Mouse (Mus musculus): ENCODE results near the gene Rras. TPM values are rescaled to one million over a fixed set of nuclear protein-coding genes. Genes with fewer than 3 reads are reported as not detected.

Rras gene
- total RNA-seq, 2 experiments from 2014 or later: 12.0 to 13.8 TPM

DNA sequence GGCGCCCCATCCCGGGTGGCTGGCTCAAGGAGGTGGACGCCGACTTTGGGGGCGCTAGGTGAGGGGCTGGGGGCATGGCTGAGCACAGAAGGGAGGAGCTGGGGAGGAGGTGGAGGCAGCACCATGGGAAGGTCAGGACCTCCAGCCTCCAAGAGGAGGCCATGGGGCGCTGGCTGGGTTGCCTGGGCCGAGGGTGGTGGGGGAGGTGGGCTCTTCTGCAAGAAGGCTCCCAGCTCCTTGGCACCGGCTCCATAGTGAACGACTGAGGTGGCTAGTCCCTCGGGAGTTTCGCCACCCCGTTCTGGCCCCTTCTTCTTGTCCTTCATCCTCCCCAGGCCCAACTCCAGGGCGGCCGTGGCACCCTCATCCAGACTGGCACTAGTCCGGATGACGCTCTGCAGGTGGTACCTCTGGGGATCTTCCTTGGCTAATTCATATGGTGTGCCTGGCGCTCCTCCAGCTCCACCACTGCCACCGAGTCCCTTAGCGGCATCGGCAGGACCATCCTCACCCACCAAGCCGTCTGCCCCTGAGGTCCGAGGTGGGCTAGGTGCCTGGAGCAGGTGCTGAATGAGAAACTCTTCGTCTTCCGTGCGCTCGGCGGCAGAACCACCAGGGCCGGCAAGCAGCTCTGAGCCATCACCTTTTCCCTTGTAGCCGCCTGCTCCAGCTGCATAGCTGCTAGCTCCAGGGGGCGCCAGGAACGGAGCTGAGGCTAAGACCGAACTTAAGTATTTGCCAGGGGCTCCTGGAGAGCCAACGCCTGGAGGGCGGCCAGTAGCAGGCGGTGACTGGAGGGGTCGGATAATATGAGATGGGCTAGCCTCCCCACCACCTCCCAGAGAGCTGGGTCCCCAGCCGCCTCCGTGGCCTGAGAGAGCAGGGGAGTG, 30.5 kb downstream of the Rras start:
- intact Hi-C loops (cut with DNase I): no loop called here
- no peak for DNase-seq (ENCODE audit: low spot score in 2 of 2)

DNA sequence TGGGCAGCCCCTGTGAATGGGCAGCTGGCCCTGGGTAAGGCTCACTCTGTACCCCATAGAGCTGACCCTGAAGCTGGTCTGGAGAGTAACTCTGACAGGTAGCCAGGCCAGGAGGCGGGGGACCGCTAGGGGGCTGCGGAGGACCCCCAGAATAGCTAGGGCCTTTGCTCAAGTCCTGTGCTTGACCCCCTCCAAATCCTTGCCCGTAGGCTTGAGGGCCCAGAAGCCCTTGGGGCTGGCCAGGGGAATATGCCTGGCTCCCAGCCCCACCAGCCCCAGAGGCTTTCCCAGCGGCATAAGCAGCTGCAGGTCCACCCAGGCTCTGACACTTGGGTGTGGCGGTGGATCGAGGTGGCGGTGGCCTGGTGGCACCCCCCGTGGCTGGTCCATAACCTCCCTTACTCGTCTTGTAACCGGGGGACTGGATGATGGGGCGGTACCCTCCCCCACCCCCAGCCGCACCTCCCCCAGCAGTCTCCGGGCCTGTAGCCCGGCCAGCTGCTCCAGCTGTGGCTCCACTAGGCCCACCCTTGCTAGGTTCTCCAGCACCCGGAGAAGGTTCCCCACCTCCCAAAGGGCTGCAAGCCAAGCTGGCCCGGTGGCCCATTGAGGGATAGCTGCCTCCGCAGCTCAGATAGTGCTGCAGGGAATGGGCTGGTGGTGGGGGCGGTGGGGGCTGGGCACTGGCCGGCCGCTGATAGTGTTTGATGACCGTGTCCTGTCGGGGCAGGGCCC, 31.3 kb downstream of the Rras start:
- DNase-seq (ENCODE audit: low spot score in 2 of 2): no peak
- intact Hi-C loops (cut with DNase I): no loop called here

DNA sequence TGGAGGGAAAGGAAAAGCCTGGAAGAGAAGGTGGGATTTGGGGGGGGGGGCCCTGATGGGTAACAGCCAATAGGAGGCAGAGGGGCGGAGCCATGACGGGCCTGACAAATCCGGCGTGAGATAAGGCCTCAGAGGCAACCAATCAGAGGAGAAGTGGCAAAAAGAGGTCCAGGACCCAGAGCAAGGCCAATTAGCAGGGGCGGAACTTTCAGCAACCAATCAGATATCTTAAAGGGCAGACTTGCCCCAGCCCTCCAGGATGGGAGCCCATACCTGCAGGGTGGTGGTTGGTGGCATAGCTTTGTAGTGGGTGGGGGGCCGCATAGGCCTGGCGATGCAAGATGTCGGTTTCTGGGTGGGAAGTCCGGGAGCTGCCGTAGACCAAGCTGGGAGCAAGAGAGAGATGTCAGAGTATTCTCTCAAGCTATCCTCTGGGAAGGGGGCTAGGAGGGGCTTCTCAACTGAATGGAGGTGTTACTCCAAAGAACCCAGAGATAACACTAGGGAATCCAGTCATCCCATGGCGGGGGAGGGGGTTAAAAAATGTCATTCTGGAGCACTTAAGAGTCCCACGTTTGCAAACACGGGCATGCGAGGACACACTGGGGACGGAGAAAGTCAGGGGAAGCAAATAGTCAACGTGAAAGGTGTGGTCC, 33.3 kb downstream of the Rras start:
- DNase-seq (ENCODE audit: low spot score in 2 of 2): peak; percentile 57 to 80
- intact Hi-C loops (cut with DNase I): no loop called here

- intact Hi-C loops (cut with DNase I): no loop called here
- DNase-seq (ENCODE audit: low spot score in 2 of 2): no peak
Observed at GRCm38 (mm10) chr7:45051601-45051974, 33.8 kb downstream of the Rras start.

GRCm38 (mm10) chr7:45052181-45052861, 34.6 kb downstream of the Rras start:
- DNase-seq (ENCODE audit: low spot score in 2 of 2): peak; percentile 50 to 67
- intact Hi-C loops (cut with DNase I): no loop called here

DNA sequence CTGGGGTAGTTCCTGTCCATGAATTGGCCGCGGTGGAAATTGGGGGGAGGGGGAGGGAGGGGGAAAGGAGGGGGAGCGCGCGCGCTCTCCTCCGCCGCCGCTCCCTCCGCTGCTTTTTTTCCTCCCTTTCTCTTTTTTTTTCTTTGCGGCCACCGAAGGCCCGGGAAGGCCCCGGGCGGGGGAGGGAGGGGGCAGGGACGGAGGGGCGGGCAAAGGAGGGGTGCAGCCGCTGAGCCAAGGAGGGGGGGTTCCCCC, 35.0 kb downstream of the Rras start, which contains the start of gene Prr12:
Prr12 (minus strand) TSS at position 20 of the 255 bp plus-strand sequence.
- DNase-seq (ENCODE audit: low spot score in 2 of 2): no peak
- intact Hi-C loops (cut with DNase I): loop anchor here (1.0 kb wide), 1 partner anchor 35 kb away; the partner anchor contains the start of gene Rras

DNA sequence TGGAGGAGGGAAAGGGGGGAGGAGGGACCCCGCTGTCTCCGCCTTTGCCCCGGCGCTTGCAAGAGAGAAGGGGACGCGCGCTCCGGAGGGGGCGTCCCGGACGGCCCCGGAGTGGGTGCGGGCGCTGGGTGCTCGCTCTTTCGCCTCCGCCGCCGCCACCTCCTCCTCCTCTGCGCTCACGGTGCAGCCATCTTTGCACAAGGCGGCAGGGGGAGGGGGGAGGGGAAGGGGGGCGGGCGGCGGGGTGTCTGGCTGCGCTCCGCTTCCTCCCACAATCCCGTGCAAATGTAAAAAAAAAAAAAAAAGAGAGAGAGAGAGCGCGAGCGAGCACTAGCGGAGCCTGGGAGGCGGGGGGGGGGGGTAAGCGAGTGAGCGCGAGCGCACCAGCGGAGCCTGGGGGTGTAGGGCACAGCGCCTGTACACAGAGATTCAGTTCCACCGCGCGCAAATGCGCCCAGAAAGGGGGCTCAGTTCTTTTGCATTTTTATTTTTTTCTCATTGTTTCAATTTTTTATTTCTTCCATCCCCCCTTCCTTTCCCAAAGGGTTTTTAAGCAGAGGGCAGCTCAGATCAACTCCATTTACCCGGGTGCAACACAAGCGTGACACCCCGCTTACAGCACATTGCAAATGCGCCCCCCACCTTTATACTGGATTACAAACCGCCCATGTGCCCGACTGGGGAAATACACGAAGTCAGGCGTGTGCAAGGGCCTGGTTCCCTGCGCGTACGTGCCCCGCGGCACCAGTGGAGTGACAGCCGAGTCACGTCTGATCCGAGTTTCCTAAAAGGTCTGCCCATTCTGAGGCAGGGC, 35.6 kb downstream of the Rras start:
- DNase-seq (ENCODE audit: low spot score in 2 of 2): peak; percentile 69 to 73
- intact Hi-C loops (cut with DNase I): loop anchor here (1.0 kb wide), 1 partner anchor 36 kb away; the partner anchor contains the start of gene Rras

- DNase-seq (ENCODE audit: low spot score in 2 of 2): peak; percentile 88 to 98
- intact Hi-C loops (cut with DNase I): loop anchor here (1.0 kb wide), 1 partner anchor 37 kb away; the partner anchor contains the start of gene Rras
Observed at GRCm38 (mm10) chr7:45053931-45054510, 36.3 kb downstream of the Rras start.

DNA sequence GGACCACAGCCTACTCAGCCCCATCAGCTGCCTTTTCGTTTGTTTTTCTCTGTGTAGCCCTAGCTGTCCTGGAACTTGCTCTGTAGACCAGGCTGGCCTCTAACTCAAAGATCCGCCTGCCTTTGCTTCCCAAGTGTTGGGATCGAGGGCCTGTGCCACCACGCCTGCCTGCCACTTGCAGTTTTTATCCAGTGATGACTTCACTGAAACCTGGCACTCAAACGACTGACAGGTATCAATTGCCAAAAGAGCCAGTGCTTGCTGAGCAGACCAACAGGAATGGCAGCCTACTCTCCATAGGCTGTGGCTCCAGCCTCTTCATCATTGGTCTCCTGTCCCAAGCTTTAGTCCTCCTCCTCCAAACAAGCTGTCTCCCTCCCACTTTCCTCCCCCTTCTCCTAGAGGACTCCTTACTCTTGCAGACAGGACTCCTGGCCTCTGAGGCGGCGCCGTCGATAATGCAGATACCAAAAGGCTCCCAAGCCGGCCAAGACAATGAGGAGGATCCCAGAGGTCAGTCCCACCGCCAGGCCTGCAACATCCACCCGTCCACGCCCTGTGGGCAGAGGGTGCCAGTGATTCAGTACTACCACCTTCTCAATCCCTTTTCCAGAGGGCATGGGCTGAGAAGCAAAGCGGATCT, 38.7 kb downstream of the Rras start:
- intact Hi-C loops (cut with DNase I): no loop called here
- DNase-seq (ENCODE audit: low spot score in 2 of 2): no peak

DNA sequence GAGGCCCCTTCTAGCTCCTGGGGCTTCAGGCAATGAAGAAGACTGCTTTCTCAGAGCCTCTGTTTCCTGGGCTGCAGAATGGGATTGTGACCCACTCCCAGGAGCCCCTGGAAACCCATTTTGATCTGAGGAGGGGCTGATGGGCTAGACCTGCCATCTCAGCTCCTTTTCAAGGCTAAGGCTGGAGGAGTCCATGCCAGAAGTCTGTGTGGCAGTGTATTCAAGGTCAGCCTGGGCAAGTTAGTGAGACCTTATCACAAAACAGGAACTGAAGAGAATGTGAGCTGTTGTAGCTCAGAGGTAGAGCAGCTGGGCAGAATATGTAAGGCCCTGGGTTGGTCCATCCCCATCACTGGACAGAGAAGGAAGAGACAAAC, 39.2 kb downstream of the Rras start:
- no peak for DNase-seq (ENCODE audit: low spot score in 2 of 2)
- intact Hi-C loops (cut with DNase I): no loop called here

DNA sequence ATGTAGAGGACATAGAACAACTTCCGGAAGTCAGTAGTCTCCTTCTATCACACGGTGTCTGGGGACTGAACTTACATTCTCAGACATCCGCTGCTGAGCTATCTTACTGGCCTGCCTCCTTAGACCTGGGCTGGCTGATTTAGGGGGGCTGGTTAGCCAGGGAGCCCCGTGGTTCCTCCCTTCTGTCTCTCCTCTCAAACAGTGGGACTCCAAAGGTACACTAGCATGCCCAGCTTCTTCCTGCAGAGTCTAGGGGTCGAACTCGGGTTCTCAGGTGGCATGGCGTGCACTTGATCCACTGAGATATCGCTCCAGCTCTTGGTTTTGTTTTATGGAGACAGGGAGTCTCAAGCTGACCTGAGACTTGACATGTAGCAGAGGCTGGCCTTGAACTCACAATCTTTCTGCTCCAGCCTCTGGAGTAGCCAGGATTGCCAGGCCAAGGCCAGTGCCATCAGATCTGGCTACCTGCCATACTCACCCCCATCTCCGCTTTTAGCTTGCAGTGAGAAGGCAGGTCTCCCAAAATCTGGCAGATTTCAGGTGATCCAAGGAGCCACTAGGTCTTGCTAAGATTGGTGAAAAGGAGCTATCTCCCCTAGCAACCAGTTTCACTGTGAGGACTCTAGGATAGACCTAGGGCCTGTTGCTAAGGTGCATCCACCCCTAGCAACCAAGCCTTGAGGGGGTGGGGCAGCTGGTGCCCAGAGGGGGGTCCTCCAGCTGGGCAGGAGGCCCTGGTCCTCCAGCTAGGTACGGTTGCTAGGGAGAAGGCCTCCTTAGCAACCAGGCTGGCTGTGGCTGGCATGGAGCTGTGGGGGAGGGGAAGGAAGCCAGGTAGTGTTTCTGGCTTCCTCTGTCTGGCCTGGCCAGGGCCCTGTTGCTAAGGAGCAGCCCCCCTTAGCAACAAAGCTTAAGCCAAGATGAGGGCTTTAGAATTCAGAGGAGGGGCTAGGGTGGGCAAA, 41.1 kb downstream of the Rras start:
- peak in 1 of 2 experiments; percentile 44 for DNase-seq (ENCODE audit: low spot score in 2 of 2)
- intact Hi-C loops (cut with DNase I): no loop called here

- DNase-seq (ENCODE audit: low spot score in 2 of 2): no peak
- intact Hi-C loops (cut with DNase I): no loop called here
Observed at GRCm38 (mm10) chr7:45060632-45061122, 42.9 kb downstream of the Rras start.

GRCm38 (mm10) chr7:45061532-45062075, 43.8 kb downstream of the Rras start:
- intact Hi-C loops (cut with DNase I): no loop called here
- DNase-seq (ENCODE audit: low spot score in 2 of 2): no peak

- peak; percentile 94 to 98 for DNase-seq (ENCODE audit: low spot score in 2 of 2)
- intact Hi-C loops (cut with DNase I): no loop called here
Observed at GRCm38 (mm10) chr7:45062239-45062835, 44.6 kb downstream of the Rras start, which contains the start of the genes Nosip and Prrg2. TSS of gene Nosip (plus strand) at chr7:45062429. TSS of gene Prrg2 (minus strand) at chr7:45062677.

DNA sequence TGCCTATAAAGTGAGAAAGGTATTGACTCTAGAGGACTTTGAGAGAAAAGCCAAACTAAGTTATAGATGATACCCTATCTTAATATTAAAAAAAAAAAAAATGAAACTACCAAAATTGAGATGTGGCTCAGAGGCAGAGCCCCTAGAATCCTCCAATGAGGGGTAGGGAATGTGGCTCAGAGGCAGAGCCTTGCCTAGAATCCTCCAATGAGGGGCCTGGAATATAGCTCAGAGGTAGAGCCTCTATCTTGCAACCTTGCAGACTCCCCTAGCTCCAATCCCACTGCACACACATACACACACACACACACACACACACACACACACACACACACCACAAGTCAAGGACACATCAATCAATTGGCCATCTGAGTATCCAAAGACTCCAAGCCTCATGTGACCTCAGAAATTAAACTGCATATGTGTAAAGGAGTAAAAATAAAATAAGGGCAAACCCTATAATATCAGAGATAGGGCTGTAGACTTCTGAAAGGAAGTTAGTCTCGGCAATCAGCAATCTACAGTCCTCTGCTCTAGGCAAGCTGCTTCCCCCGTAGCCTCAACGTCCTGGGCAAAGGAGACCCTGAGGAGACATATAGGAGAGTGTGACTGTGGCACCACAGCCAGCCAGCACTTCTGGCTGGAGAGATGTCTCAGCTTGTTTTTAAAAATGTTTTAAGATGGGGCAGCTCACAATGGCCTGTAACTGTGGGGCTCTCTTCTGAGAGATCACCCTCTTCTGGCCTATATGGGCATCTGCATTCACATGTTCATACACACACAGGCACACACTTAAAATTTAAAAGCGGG, 49.6 kb downstream of the Rras start:
- intact Hi-C loops (cut with DNase I): no loop called here
- DNase-seq (ENCODE audit: low spot score in 2 of 2): no peak

Measured in left cerebral cortex, postnatal 25 days (tissue).